Mouse (Mus musculus) large intestine, adult 2 months (tissue): ENCODE data around the gene Rfng. TPM values are rescaled to one million over a fixed set of nuclear protein-coding genes. Genes with fewer than 3 reads are reported as not detected.
"Not testable (repeated sequence)": the region's sequence is repeated elsewhere in the genome, so short reads cannot be mapped to it uniquely, and the experiment has no call there.

Experiments
- DNase-seq: peaks from one replicate; pipeline ENCODE4 v3.0.0-alpha.2; 2012; ENCODE audit warnings: low read depth, low spot score
- WGBS: fragments of 180-500 bp; shearing (Covaris S2); methylation state at CpG from one replicate; pipeline ENCODE4 v1.1.7; 2018; 5-methylcytosine and 5-hydroxymethylcytosine counted together
- polyA plus RNA-seq: library from polyadenylated mRNA; depleted of rRNA; stranded (reverse); fragments of >200 nt; gene quantifications from 2 replicates; pipeline ENCODE4 v1.2.3, GENCODE M21; 2012

Gene Rfng
- polyA plus RNA-seq, 1 experiment, result 60.4 TPM

GRCm38 (mm10) chr11:120779876-120780275, 4.1 kb downstream of the Rfng start:
- 90% methylated on average over 1 of the region's 1 CpGs for WGBS
- DNase-seq, result no peak

- WGBS, result 38% methylated on average over 6 of the region's 6 CpGs
- DNase-seq, result no peak
Observed at GRCm38 (mm10) chr11:120777123-120777522, 6.9 kb downstream of the Rfng start.

- DNase-seq, result peak; percentile 89
- 12% methylated on average over 15 of the region's 15 CpGs for WGBS
Observed at GRCm38 (mm10) chr11:120775774-120776469, 8.1 kb downstream of the Rfng start.

GRCm38 (mm10) chr11:120773463-120774190, 10.4 kb downstream of the Rfng start:
- no peak for DNase-seq
- WGBS, result 84% methylated on average over 7 of the region's 7 CpGs

- WGBS, result 95% methylated on average over 3 of the region's 3 CpGs
Observed at GRCm38 (mm10) chr11:120772749-120773148, 11.3 kb downstream of the Rfng start.

GRCm38 (mm10) chr11:120768206-120768605, 15.8 kb downstream of the Rfng start:
- WGBS, result 29% methylated on average over 1 of the region's 1 CpGs
- peak; percentile 72 for DNase-seq

More at GRCm38 (mm10) chr11:120772749-120773148, 11.3 kb downstream of the Rfng start:
- no peak for DNase-seq

- DNase-seq, result not testable (repeated sequence)
- WGBS, result 85% methylated on average over 5 of the region's 7 CpGs
Observed at GRCm38 (mm10) chr11:120767023-120767422, 17.0 kb downstream of the Rfng start.

GRCm38 (mm10) chr11:120763121-120763999, 20.6 kb downstream of the Rfng start:
- not testable (repeated sequence) for DNase-seq
- 12% methylated on average over 11 of the region's 23 CpGs for WGBS

- 6% methylated on average over 14 of the region's 14 CpGs for WGBS
- not testable (repeated sequence) for DNase-seq
Observed at GRCm38 (mm10) chr11:120762672-120763041, 21.4 kb downstream of the Rfng start, which contains the start of gene Hmga1b. Gene Hmga1b (plus strand): TSS chr11:120762794.

- no peak for DNase-seq
- 45% methylated on average over 14 of the region's 14 CpGs for WGBS
Observed at GRCm38 (mm10) chr11:120761811-120762671, 22.0 kb downstream of the Rfng start.

GRCm38 (mm10) chr11:120760236-120760635, 23.8 kb downstream of the Rfng start:
- 82% methylated on average over 9 of the region's 9 CpGs for WGBS

GRCm38 (mm10) chr11:120751606-120752005, 32.4 kb downstream of the Rfng start:
- 61% methylated on average over 4 of the region's 4 CpGs for WGBS
- no peak for DNase-seq

More at GRCm38 (mm10) chr11:120760236-120760635, 23.8 kb downstream of the Rfng start:
- no peak for DNase-seq

- 67% methylated on average over 8 of the region's 8 CpGs for WGBS
- no peak for DNase-seq
Observed at GRCm38 (mm10) chr11:120749430-120749829, 34.6 kb downstream of the Rfng start.

- WGBS, result 19% methylated on average over 4 of the region's 4 CpGs
Observed at GRCm38 (mm10) chr11:120747974-120748373, 36.0 kb downstream of the Rfng start.

GRCm38 (mm10) chr11:120744121-120744701, 39.8 kb downstream of the Rfng start:
- no peak for DNase-seq
- WGBS, result 33% methylated on average over 7 of the region's 7 CpGs

More at GRCm38 (mm10) chr11:120747974-120748373, 36.0 kb downstream of the Rfng start:
- no peak for DNase-seq

- 84% methylated on average over 5 of the region's 5 CpGs for WGBS
- DNase-seq, result no peak
Observed at GRCm38 (mm10) chr11:120740981-120741380, 43.0 kb downstream of the Rfng start.

- 78% methylated on average over 6 of the region's 6 CpGs for WGBS
- no peak for DNase-seq
Observed at GRCm38 (mm10) chr11:120736424-120736823, 47.6 kb downstream of the Rfng start.

GRCm38 (mm10) chr11:120733521-120733920, 50.5 kb downstream of the Rfng start:
- WGBS, result 18% methylated on average over 6 of the region's 6 CpGs
- DNase-seq, result peak; percentile 72
